Mouse (Mus musculus) kidney, adult 8-10 months (tissue): ENCODE data around the gene Gpr89.

Experiments
- DNase-seq, 2 experiments: peaks; one replicate each; pipeline ENCODE4 v3.0.0; 2022

Gpr89 gene

GRCm38 (mm10) chr3:96869091-96869490 is 36.1 kb downstream of the Gpr89 start:
- DNase-seq, result no peak

- no peak for DNase-seq
Measured at GRCm38 (mm10) chr3:96868566-96868965, 36.6 kb downstream of the Gpr89 start.

DNA sequence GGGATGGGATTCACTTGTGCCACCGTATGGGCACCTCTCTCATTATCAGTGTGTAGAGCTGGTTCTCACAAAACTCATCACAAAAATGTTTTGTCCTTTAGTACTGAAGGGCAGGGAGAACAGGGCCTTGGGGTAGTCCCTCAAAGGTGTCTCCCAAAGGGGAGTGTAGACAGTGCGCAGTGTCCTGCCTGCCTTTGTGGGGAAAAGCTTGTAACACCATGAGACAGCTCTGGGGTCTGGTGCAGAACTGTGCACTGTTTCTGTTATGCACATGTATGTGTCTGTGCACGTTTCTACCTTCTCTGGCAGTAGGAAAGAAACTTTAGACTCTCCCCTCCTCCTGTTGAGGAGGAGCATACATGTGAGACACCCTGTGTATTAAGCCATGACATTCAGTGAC is 37.3 kb downstream of the Gpr89 start:
- DNase-seq, result no peak

GRCm38 (mm10) chr3:96860498-96860897 is 44.6 kb downstream of the Gpr89 start:
- no peak for DNase-seq

GRCm38 (mm10) chr3:96855833-96856232 is 49.3 kb downstream of the Gpr89 start:
- no peak for DNase-seq

DNA sequence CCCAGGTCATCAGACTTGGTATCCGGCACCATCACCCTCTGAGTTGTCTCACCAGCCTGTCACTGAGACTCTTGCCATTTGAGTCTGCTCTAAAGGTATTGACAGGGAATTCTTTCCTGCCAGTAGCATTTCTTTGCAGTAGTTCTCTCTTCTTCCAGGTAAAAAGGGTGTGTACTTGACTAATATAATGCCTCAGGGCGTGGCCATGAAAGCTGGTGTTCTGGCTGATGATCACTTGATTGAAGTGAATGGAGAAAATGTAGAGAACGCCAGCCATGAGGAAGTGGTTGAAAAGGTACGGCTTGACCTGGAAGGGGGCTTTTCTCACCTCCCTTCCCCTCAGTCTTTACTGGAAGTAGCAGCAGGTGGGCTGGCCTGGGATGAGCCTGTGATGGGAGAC is 50.8 kb downstream of the Gpr89 start:
- no peak for DNase-seq

DNA sequence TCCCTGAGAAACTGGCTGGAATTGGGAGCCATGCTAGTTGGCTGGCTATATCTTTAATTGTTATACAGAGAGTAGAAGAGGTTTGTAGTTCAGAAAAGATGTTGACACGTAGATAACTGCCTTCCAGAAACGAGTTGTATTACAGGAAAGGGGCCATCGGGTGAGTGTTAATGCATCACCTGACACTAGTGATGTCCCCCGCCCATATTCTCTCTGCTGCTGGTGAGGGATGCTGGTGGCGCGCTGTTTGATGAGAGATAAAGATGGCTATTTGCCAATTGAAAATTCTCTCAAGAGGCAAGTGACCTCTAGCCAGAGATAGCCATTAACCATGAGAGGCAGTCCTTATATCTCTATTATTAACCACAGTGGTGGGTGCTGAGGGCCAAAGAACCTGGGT is 52.6 kb downstream of the Gpr89 start:
- no peak for DNase-seq

DNA sequence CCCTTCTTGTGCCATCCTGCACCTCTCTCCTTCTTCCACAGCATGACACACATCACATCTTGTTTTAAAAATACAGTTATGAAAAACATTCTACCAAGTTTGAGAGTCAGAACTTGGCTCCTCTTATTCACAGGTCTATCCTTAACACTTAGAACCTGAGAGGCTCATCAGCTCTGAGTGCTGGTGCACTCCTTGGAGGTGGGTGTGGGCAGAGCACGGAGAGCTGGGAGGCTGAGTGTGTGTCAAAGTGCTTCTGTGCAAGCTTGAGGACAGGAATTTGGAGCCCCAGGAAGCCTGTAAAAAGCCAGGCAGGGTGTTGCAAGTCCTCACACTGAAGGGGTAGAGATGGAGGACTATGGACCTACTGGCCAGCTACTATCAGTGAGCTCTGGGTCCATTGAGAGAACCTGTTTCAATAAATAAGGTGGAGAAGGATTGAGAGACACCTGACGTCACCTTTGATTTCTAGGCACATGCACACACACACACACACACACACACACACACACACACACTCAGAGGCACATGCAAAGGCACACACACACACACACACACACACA is 55.9 kb downstream of the Gpr89 start:
- DNase-seq, result no peak

DNA sequence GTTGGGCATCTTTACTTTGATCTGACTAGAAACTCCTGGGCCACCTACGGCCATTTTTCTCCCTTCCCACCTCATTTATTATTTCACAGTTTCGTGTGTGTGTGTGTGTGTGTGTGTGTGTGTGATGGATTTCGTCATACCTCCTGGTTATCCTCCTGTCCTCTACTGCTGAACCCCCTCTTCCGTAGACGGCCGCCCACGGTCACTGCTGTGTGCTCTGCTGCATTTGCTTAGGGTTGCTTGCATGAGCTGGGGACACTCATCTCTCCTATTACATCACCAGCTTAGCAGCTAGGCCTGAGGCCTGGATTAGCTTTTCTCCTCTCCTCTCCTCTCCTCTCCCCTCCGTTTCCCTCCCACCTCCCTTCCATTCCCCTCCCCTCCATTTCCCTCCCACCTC is 56.7 kb downstream of the Gpr89 start:
- no peak for DNase-seq

GRCm38 (mm10) chr3:96847661-96848060 is 57.5 kb downstream of the Gpr89 start:
- DNase-seq, result no peak

DNA sequence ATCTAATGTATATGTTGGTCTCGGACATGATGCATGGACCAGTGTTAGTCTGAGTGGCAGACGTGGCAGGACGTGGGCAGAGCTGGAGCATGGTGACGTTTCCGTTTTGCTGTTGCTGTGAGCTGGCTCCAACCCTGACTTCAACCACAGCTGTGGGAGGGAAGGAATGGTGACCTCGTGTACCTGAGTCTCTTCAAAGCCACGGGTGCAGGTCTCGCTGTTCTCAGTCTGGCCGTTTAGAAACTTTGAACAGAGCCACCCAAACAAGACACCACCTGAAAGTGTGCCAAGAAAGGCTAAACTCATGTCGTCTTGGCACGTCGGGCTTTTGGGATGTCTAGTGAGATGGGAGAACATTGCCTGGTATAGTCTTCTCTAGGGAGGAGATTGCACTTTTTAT is 58.2 kb downstream of the Gpr89 start:
- DNase-seq, result no peak

- no peak for DNase-seq
Measured at GRCm38 (mm10) chr3:96845806-96846205, 59.3 kb downstream of the Gpr89 start.

GRCm38 (mm10) chr3:96845191-96845590 is 60.0 kb downstream of the Gpr89 start:
- no peak for DNase-seq

- DNase-seq, result peak; percentile 65 to 76
Measured at GRCm38 (mm10) chr3:96838996-96839645, 66.0 kb downstream of the Gpr89 start.

DNA sequence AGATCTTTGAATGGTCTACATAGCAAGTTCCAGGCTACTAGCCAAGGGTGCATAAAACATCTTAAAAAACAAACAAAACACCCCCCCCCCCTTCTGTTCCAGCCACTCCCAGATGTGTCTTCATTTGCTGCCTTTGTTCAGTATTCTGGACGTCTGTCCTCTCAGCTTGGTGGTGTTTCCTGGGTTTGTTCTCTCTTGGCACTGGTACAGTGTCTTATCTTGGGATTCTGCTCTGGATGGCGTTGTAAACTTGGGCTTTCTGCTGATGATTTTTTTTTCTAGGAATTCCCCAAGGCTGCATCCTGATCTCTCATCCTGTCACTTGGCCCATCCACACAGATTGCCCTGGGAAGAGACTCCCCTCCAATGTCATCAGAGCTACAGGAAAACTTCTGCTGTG is 68.7 kb downstream of the Gpr89 start:
- no peak for DNase-seq

- peak; percentile 69 to 80 for DNase-seq
Measured at GRCm38 (mm10) chr3:96834587-96835348, 70.4 kb downstream of the Gpr89 start.

- peak; percentile 69 to 73 for DNase-seq
Measured at GRCm38 (mm10) chr3:96832930-96833329, 72.2 kb downstream of the Gpr89 start.

DNA sequence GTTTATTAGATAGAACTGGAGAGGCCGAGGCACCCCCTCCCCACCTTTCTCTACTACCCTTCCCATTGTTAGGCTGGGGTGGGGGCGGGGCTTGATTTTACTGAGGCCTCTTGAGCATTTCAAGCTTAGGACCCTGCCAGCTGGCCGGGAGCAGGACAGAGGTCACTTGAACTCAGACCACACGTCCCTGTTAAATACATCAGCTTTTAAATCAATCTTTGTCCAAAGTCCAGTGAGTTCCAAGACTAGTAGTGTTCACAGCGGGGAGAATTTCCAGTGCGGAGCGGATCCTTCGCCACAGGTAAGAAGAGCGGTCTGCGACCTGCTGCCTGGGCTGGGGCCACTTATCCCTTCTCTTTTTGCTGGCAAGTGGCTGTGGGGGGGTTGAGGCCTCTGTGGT is 75.3 kb downstream of the Gpr89 start:
- DNase-seq, result peak; percentile 87

DNA sequence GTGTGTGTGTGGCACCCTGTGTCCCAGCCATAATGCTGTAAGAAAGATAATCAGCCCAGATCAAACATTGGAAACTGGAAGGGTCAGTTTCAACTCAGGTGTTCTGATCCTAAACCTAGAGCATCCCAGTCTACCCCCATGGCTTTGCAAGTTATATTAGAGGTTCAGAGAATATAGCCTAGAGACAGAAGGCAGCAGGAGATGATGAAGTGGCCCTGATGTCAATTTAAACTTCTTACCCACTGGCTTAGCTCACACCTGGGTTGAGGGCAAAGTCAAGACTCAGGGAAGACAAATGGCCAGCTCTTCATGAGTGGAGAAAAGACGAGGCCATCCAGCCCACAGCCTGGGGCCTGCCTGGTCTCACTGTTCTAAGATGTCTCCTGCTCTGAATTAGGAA is 76.2 kb downstream of the Gpr89 start, which contains the start of the genes Pdzk1 and Cd160:
TSS of gene Pdzk1 (plus strand) at position 301 of the 400 bp plus-strand sequence.
TSS of gene Cd160 (minus strand) at position 368 of the 400 bp plus-strand sequence.
- peak in 1 of 2 experiments; percentile 14 for DNase-seq

DNA sequence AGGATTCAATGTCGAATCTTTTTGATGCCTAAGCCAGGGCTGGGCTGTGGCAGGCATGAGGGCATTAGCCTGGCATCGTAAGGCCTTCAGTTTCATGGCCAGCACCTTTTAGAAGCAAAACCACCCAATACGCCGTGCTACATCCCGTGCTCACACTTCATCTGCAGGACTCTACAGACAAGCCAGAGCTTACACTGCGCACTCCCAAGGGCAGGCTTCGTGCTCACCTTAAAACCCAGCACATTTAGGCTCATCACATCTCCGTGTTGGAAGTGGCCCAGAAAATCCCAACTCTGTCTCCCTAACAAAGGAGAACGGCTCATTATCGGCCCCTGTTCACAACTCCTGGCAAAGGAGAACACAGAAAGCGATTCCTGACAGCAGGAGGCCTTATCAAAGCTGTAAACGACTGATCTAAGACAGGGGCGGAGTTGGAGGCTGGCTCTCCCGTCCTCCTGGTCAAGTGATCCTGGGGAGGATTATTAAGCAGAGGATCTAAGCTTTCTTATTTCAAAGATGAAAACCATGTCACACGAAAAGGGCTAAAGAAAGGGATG is 76.8 kb downstream of the Gpr89 start:
- DNase-seq, result peak in 1 of 2 experiments; percentile 28

DNA sequence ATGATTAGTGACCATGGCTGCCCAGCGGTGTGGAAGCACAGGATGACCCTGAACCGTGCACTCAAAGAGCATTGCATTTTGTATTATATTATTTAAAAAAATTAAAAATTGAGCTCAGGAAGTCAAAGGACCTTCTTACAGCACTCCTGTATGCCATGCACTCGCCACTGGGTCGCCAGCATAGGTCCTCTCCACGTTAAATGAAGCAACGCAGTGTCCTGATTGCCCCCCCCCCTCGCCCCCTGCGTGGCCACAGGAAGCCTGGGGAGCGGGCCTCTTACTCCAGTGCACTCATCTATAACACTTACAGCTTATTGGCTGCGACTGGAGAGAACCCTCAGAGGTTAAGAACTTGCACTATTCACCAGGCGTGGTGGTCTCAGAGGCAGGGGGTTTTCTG is 79.9 kb downstream of the Gpr89 start:
- no peak for DNase-seq

GRCm38 (mm10) chr3:96824614-96825013 is 80.5 kb downstream of the Gpr89 start:
- DNase-seq, result peak; percentile 77 to 82

GRCm38 (mm10) chr3:96823701-96824100 is 81.4 kb downstream of the Gpr89 start:
- peak in 1 of 2 experiments; percentile 78 for DNase-seq

DNA sequence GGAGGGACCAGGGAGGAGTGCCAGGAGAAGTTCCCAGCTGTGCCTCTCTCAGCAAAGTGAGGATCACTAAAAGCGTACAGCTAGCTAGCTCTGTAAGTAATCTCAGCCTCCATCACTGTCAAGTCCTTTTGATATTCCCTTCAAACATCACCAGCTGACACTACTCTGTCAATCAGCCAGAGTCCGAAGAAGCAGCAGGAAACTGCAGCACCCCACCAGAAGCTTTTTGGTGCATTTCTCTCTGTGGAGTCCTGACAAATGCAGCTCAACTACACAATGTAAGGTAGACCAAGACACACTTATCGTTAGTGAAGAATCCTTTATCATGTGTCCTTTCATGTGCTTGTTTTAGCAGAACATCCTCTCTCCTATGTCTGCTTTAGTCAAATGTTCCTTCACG is 83.6 kb downstream of the Gpr89 start:
- DNase-seq, result no peak
